Mouse (Mus musculus): ENCODE data around the gene Bglap2. TPM values are rescaled to one million over a fixed set of nuclear protein-coding genes. Genes with fewer than 3 reads are reported as not detected.

Bglap2 gene
- polyA plus RNA-seq, 1 experiment from 2014 or later, result not detected

- H3K4me1 ChIP-seq, result peaks cover 58% of the 10 kb centered on the region
- H3K36me3 ChIP-seq, result peaks cover 13% of the 10 kb centered on the region
- H3K9ac ChIP-seq, result peak overlapping the region; percentile 89
- H3K4me2 ChIP-seq, result peak overlapping the region; percentile 81
- no peaks in the 10 kb centered on the region for H3K9me3 ChIP-seq (replicated peaks)
- ATAC-seq, result peak; percentile 35
- peaks cover 6% of the 10 kb centered on the region; the same call in 1 of the 2 replicates for H3K27me3 ChIP-seq (replicated peaks)
- H3K4me3 ChIP-seq, result peak overlapping the region; percentile 80
- WGBS (ENCODE audit: insufficient replicate concordance), result under 1% methylated on average over 27 of the region's 27 CpGs
- H3K27ac ChIP-seq, result peak overlapping the region; percentile 96
Measured at GRCm38 (mm10) chr3:88335436-88336053, 43.0 kb downstream of the Bglap2 start.

GRCm38 (mm10) chr3:88334902-88335435 is 43.5 kb downstream of the Bglap2 start:
- H3K4me3 ChIP-seq, result peak overlapping the region; percentile 80
- 16% methylated on average over 3 of the region's 3 CpGs for WGBS (ENCODE audit: insufficient replicate concordance)
- peak overlapping the region; percentile 89 for H3K9ac ChIP-seq
- peak overlapping the region; percentile 96 for H3K27ac ChIP-seq
- H3K4me2 ChIP-seq, result peak overlapping the region; percentile 81
- peaks cover 55% of the 10 kb centered on the region for H3K4me1 ChIP-seq
- no peak for ATAC-seq
- peaks cover 15% of the 10 kb centered on the region for H3K36me3 ChIP-seq
- peaks cover 6% of the 10 kb centered on the region; the same call in 1 of the 2 replicates for H3K27me3 ChIP-seq (replicated peaks)
- H3K9me3 ChIP-seq (replicated peaks), result no peaks in the 10 kb centered on the region

- Histone ChIP-seq H3K4me3 (peak overlapping the region; percentile 80), H3K27ac (peak overlapping the region; percentile 96), H3K4me1 (peaks cover 47% of the 10 kb centered on the region), H3K9ac (peak overlapping the region; percentile 89), H3K4me2 (peak overlapping the region; percentile 81), H3K36me3 (peaks cover 23% of the 10 kb centered on the region), H3K9me3 (replicated peaks) (no peaks in the 10 kb centered on the region), H3K27me3 (replicated peaks) (peaks cover 6% of the 10 kb centered on the region; the same call in 1 of the 2 replicates)
- 53% methylated on average over 12 of the region's 12 CpGs for WGBS (ENCODE audit: insufficient replicate concordance)
- peak; percentile 33; the same call in 1 of the 2 replicates for ATAC-seq
Measured at GRCm38 (mm10) chr3:88334029-88334658, 44.4 kb downstream of the Bglap2 start.

GRCm38 (mm10) chr3:88331282-88331681 is 47.2 kb downstream of the Bglap2 start:
- Histone ChIP-seq H3K9me3 (replicated peaks) (no peaks in the 10 kb centered on the region), H3K9ac (no peak overlapping the region), H3K36me3 (peaks cover 44% of the 10 kb centered on the region), H3K27ac (no peak overlapping the region), H3K4me3 (no peak overlapping the region), H3K27me3 (replicated peaks) (peaks cover 6% of the 10 kb centered on the region; the same call in 1 of the 2 replicates), H3K4me1 (peaks cover 25% of the 10 kb centered on the region), H3K4me2 (no peak overlapping the region)
- 8% methylated on average over 2 of the region's 2 CpGs for WGBS (ENCODE audit: insufficient replicate concordance)
- no peak for ATAC-seq

- WGBS (ENCODE audit: insufficient replicate concordance), result 63% methylated on average over 5 of the region's 5 CpGs
- no peaks in the 10 kb centered on the region for H3K9me3 ChIP-seq (replicated peaks)
- no peak overlapping the region for H3K27ac ChIP-seq
- H3K9ac ChIP-seq, result no peak overlapping the region
- ATAC-seq, result no peak
- H3K4me3 ChIP-seq, result no peak overlapping the region
- H3K4me2 ChIP-seq, result no peak overlapping the region
- H3K4me1 ChIP-seq, result peaks cover 23% of the 10 kb centered on the region
- H3K36me3 ChIP-seq, result peaks cover 48% of the 10 kb centered on the region
- peaks cover 6% of the 10 kb centered on the region; the same call in 1 of the 2 replicates for H3K27me3 ChIP-seq (replicated peaks)
Measured at GRCm38 (mm10) chr3:88328956-88329355, 49.5 kb downstream of the Bglap2 start.

Other genes with a start within 250 kb of the Bglap2 start
- gene Mef2d, start 236.3 kb downstream of the Bglap2 start, polyA plus RNA-seq (2016; fragmentation: Nextera tagmentation; extraction: Ambion mirVana), result 12.1 and 13.6 TPM in 2 replicates
- gene Rhbg, start 124.0 kb downstream of the Bglap2 start, polyA plus RNA-seq (2016; fragmentation: Nextera tagmentation; extraction: Ambion mirVana), result 14.5 and 16.0 TPM in 2 replicates
- 0.20 TPM in 1 of 2 replicates, not detected in the other for gene Gm38392, start 91.5 kb downstream of the Bglap2 start, polyA plus RNA-seq (2016; fragmentation: Nextera tagmentation; extraction: Ambion mirVana)
- gene Tsacc, start 81.7 kb downstream of the Bglap2 start, polyA plus RNA-seq (2016; fragmentation: Nextera tagmentation; extraction: Ambion mirVana), result 9.8 and 10.4 TPM in 2 replicates
- 448 and 488 TPM in 2 replicates for gene Cct3, start 81.6 kb downstream of the Bglap2 start, polyA plus RNA-seq (2016; fragmentation: Nextera tagmentation; extraction: Ambion mirVana)
- 93.8 and 96.4 TPM in 2 replicates for gene Glmp, start 53.7 kb downstream of the Bglap2 start, polyA plus RNA-seq (2016; fragmentation: Nextera tagmentation; extraction: Ambion mirVana)
- 1.6 and 2.0 TPM in 2 replicates for gene Tmem79, start 42.6 kb downstream of the Bglap2 start, polyA plus RNA-seq (2016; fragmentation: Nextera tagmentation; extraction: Ambion mirVana)
- 56.1 and 58.8 TPM in 2 replicates for gene Smg5, start 42.4 kb downstream of the Bglap2 start, polyA plus RNA-seq (2016; fragmentation: Nextera tagmentation; extraction: Ambion mirVana)
- 9.2 and 10.0 TPM in 2 replicates for gene Paqr6, start 14.1 kb downstream of the Bglap2 start, polyA plus RNA-seq (2016; fragmentation: Nextera tagmentation; extraction: Ambion mirVana)
- gene Bglap3, start 6.0 kb downstream of the Bglap2 start, polyA plus RNA-seq (2016; fragmentation: Nextera tagmentation; extraction: Ambion mirVana), result 0.11 and 0.13 TPM in 2 replicates
- not detected in 2 replicates for gene Bglap, start 5.8 kb upstream of the Bglap2 start, polyA plus RNA-seq (2016; fragmentation: Nextera tagmentation; extraction: Ambion mirVana)
- gene Pmf1, start 31.6 kb upstream of the Bglap2 start, polyA plus RNA-seq (2016; fragmentation: Nextera tagmentation; extraction: Ambion mirVana), result 104 and 115 TPM in 2 replicates
- gene Slc25a44, start 46.4 kb upstream of the Bglap2 start, polyA plus RNA-seq (2016; fragmentation: Nextera tagmentation; extraction: Ambion mirVana), result 14.0 and 14.9 TPM in 2 replicates
- 14.4 and 17.6 TPM in 2 replicates for gene Sema4a, start 82.5 kb upstream of the Bglap2 start, polyA plus RNA-seq (2016; fragmentation: Nextera tagmentation; extraction: Ambion mirVana)
- gene Lmna, start 131.3 kb upstream of the Bglap2 start, polyA plus RNA-seq (2016; fragmentation: Nextera tagmentation; extraction: Ambion mirVana), result 189 TPM in 2 replicates
- 2.8 and 3.1 TPM in 2 replicates for gene Mex3a, start 153.7 kb upstream of the Bglap2 start, polyA plus RNA-seq (2016; fragmentation: Nextera tagmentation; extraction: Ambion mirVana)
- 0.70 TPM in 1 of 2 replicates, not detected in the other for gene Rab25, start 169.6 kb upstream of the Bglap2 start, polyA plus RNA-seq (2016; fragmentation: Nextera tagmentation; extraction: Ambion mirVana)
- gene Lamtor2, start 174.4 kb upstream of the Bglap2 start, polyA plus RNA-seq (2016; fragmentation: Nextera tagmentation; extraction: Ambion mirVana), result 101 and 102 TPM in 2 replicates
- gene Ubqln4, start 175.1 kb upstream of the Bglap2 start, polyA plus RNA-seq (2016; fragmentation: Nextera tagmentation; extraction: Ambion mirVana), result 37.9 and 39.5 TPM in 2 replicates
- 172 and 177 TPM in 2 replicates for gene Ssr2, start 197.2 kb upstream of the Bglap2 start, polyA plus RNA-seq (2016; fragmentation: Nextera tagmentation; extraction: Ambion mirVana)
- gene Arhgef2, start 227.3 kb upstream of the Bglap2 start, polyA plus RNA-seq (2016; fragmentation: Nextera tagmentation; extraction: Ambion mirVana), result 30.5 and 33.0 TPM in 2 replicates